Mouse (Mus musculus) liver, embryonic 12.5 days (tissue): ENCODE results near the gene Hyal3. TPM values are rescaled to one million over a fixed set of nuclear protein-coding genes. Genes with fewer than 3 reads are reported as not detected.
"Not testable (repeated sequence)": the region's sequence is repeated elsewhere in the genome, so short reads cannot be mapped to it uniquely, and the experiment has no call there.

Experiments
- ATAC-seq: fragments of 200-750 bp; cut with Nextera tagmentation; 2 replicates; pipeline ENCODE4 v1.8.0; 2017; ENCODE audit warnings: moderate number of reproducible peaks, mild to moderate bottlenecking, moderate library complexity
- H3K27ac ChIP-seq: fragments of 300-500 bp; sonication (generic); 2 replicates; pipeline ENCODE4 v1.5.1; 2016; ENCODE audit warnings: mild to moderate bottlenecking
- H3K27me3 ChIP-seq: fragments of 300-500 bp; sonication (generic); replicated peaks from 2 replicates; pipeline ENCODE4 v1.6.1; 2016; ENCODE audit warnings: mild to moderate bottlenecking, moderate library complexity
- H3K36me3 ChIP-seq: fragments of 300-500 bp; sonication (generic); 2 replicates; pipeline ENCODE4 v1.6.1; 2016; ENCODE audit warnings: mild to moderate bottlenecking, moderate library complexity
- H3K4me1 ChIP-seq: fragments of 300-500 bp; sonication (generic); 2 replicates; pipeline ENCODE4 v1.6.1; 2016
- H3K4me2 ChIP-seq: fragments of 300-500 bp; sonication (generic); 2 replicates; pipeline ENCODE4 v1.6.1; 2016; ENCODE audit warnings: mild to moderate bottlenecking, moderate library complexity
- H3K4me3 ChIP-seq: fragments of 300-500 bp; sonication (generic); 2 replicates; pipeline ENCODE4 v1.5.1; 2016; ENCODE audit warnings: mild to moderate bottlenecking, moderate library complexity
- H3K9ac ChIP-seq: fragments of 300-500 bp; sonication (generic); 2 replicates; pipeline ENCODE4 v1.6.1; 2016; ENCODE audit warnings: mild to moderate bottlenecking, moderate library complexity
- H3K9me3 ChIP-seq: fragments of 300-500 bp; sonication (generic); replicated peaks from 2 replicates; pipeline ENCODE4 v1.6.1; 2016; ENCODE audit warnings: mild to moderate bottlenecking, moderate library complexity
- WGBS: fragments of 180-500 bp; shearing (Covaris S2); methylation state at CpG from one replicate; pipeline ENCODE4 v1.1.7; 2016; ENCODE audit not compliant: insufficient replicate concordance; 5-methylcytosine and 5-hydroxymethylcytosine counted together
- polyA plus RNA-seq: library from polyadenylated mRNA; unstranded; fragments of >200 nt; fragmentation: Nextera tagmentation; extraction: Ambion mirVana; gene quantifications from 2 replicates; pipeline ENCODE4 v1.2.1, GENCODE M21; 2016

Hyal3 gene
- polyA plus RNA-seq, 1 experiment from 2014 or later: 0.99 TPM

GRCm38 (mm10) chr9:107567702-107568319 is 12.8 kb upstream of the Hyal3 start, which contains the start of gene Hyal2:
Hyal2 (plus strand) TSS chr9:107567945.
- ATAC-seq: no peak
- peaks cover 87% of the 10 kb centered on the region for H3K4me1 ChIP-seq
- peaks cover 42% of the 10 kb centered on the region for H3K36me3 ChIP-seq
- peak within 1 kb of the TSS; percentile 94 for H3K27ac ChIP-seq
- peak within 1 kb of the TSS; percentile 75 for H3K4me3 ChIP-seq
- WGBS: 33% methylated on average over 18 of the region's 18 CpGs
- H3K9me3 ChIP-seq: no peaks in the 10 kb centered on the region
- H3K4me2 ChIP-seq: peak within 1 kb of the TSS; percentile 86
- H3K9ac ChIP-seq: peak within 1 kb of the TSS; percentile 90
- no peaks in the 10 kb centered on the region for H3K27me3 ChIP-seq

GRCm38 (mm10) chr9:107568331-107569261 is 12.0 kb upstream of the Hyal3 start:
- Histone ChIP-seq H3K27me3 (no peaks in the 10 kb centered on the region), H3K4me3 (peak overlapping the region; percentile 75), H3K27ac (peak overlapping the region; percentile 94), H3K4me1 (peaks cover 91% of the 10 kb centered on the region), H3K4me2 (peak overlapping the region; percentile 86), H3K9ac (peak overlapping the region; percentile 90), H3K9me3 (no peaks in the 10 kb centered on the region), H3K36me3 (peaks cover 50% of the 10 kb centered on the region)
- WGBS: 1% methylated on average over 41 of the region's 41 CpGs
- ATAC-seq: peak; percentile 77

GRCm38 (mm10) chr9:107569270-107569669 is 11.3 kb upstream of the Hyal3 start:
- peak overlapping the region; percentile 75 for H3K4me3 ChIP-seq
- under 1% methylated on average over 23 of the region's 23 CpGs for WGBS
- peaks cover 85% of the 10 kb centered on the region for H3K4me1 ChIP-seq
- ATAC-seq: peak; percentile 11
- peak overlapping the region; percentile 94 for H3K27ac ChIP-seq
- peaks cover 51% of the 10 kb centered on the region for H3K36me3 ChIP-seq
- peak overlapping the region; percentile 86 for H3K4me2 ChIP-seq
- H3K9me3 ChIP-seq: no peaks in the 10 kb centered on the region
- H3K9ac ChIP-seq: peak overlapping the region; percentile 90
- H3K27me3 ChIP-seq: no peaks in the 10 kb centered on the region

GRCm38 (mm10) chr9:107570016-107570415 is 10.6 kb upstream of the Hyal3 start:
- H3K4me1 ChIP-seq: peaks cover 77% of the 10 kb centered on the region
- 67% methylated on average over 13 of the region's 13 CpGs for WGBS
- ATAC-seq: no peak

GRCm38 (mm10) chr9:107570845-107571244 is 9.8 kb upstream of the Hyal3 start:
- Histone ChIP-seq H3K4me2 (peak overlapping the region; percentile 86), H3K9ac (peak overlapping the region; percentile 90), H3K36me3 (peaks cover 38% of the 10 kb centered on the region), H3K27ac (peak overlapping the region; percentile 94), H3K9me3 (no peaks in the 10 kb centered on the region), H3K4me3 (peak overlapping the region; percentile 75), H3K4me1 (peaks cover 75% of the 10 kb centered on the region), H3K27me3 (no peaks in the 10 kb centered on the region)
- peak; percentile 70 for ATAC-seq
- 40% methylated on average over 21 of the region's 21 CpGs for WGBS

More at GRCm38 (mm10) chr9:107570016-107570415, 10.6 kb upstream of the Hyal3 start:
- Histone ChIP-seq H3K27me3 (no peaks in the 10 kb centered on the region), H3K4me3 (peak overlapping the region; percentile 75), H3K9me3 (no peaks in the 10 kb centered on the region), H3K4me2 (peak overlapping the region; percentile 86), H3K9ac (peak overlapping the region; percentile 90), H3K36me3 (peaks cover 44% of the 10 kb centered on the region), H3K27ac (peak overlapping the region; percentile 94)

- peak overlapping the region; percentile 75 for H3K4me3 ChIP-seq
- peak overlapping the region; percentile 94 for H3K27ac ChIP-seq
- peak; percentile 48 for ATAC-seq
- H3K9me3 ChIP-seq: no peaks in the 10 kb centered on the region
- peak overlapping the region; percentile 90 for H3K9ac ChIP-seq
- no peaks in the 10 kb centered on the region for H3K27me3 ChIP-seq
- H3K36me3 ChIP-seq: peaks cover 38% of the 10 kb centered on the region
- peaks cover 75% of the 10 kb centered on the region for H3K4me1 ChIP-seq
- peak overlapping the region; percentile 86 for H3K4me2 ChIP-seq
- 79% methylated on average over 22 of the region's 22 CpGs for WGBS
Measured at GRCm38 (mm10) chr9:107571534-107572326, 8.9 kb upstream of the Hyal3 start.

- Histone ChIP-seq H3K9me3 (no peaks in the 10 kb centered on the region), H3K27me3 (no peaks in the 10 kb centered on the region), H3K36me3 (peaks cover 38% of the 10 kb centered on the region), H3K9ac (peak overlapping the region; percentile 90), H3K27ac (peak overlapping the region; percentile 94), H3K4me3 (no peak overlapping the region), H3K4me2 (peak overlapping the region; percentile 86), H3K4me1 (peaks cover 75% of the 10 kb centered on the region)
- 94% methylated on average over 2 of the region's 2 CpGs for WGBS
- no peak for ATAC-seq
Measured at GRCm38 (mm10) chr9:107572327-107572662, 8.3 kb upstream of the Hyal3 start.

GRCm38 (mm10) chr9:107573774-107574173 is 6.8 kb upstream of the Hyal3 start:
- not testable (repeated sequence) for ATAC-seq

GRCm38 (mm10) chr9:107575579-107576356 is 4.8 kb upstream of the Hyal3 start:
- Histone ChIP-seq H3K9me3 (no peaks in the 10 kb centered on the region), H3K4me3 (no peak overlapping the region), H3K27me3 (no peaks in the 10 kb centered on the region), H3K36me3 (peaks cover 32% of the 10 kb centered on the region), H3K27ac (peak overlapping the region; percentile 79), H3K4me2 (no peak overlapping the region), H3K9ac (peak overlapping the region; percentile 70; the same call in 1 of the 2 replicates), H3K4me1 (peaks cover 71% of the 10 kb centered on the region)
- 78% methylated on average over 14 of the region's 14 CpGs for WGBS
- ATAC-seq: no peak

More at GRCm38 (mm10) chr9:107573774-107574173, 6.8 kb upstream of the Hyal3 start:
- 77% methylated on average over 6 of the region's 6 CpGs for WGBS
- peaks cover 38% of the 10 kb centered on the region for H3K36me3 ChIP-seq
- peaks cover 72% of the 10 kb centered on the region for H3K4me1 ChIP-seq
- not testable (repeated sequence) for H3K9ac ChIP-seq, H3K4me3 ChIP-seq, H3K9me3 ChIP-seq, H3K27me3 ChIP-seq, H3K4me2 ChIP-seq
- H3K27ac ChIP-seq: peak overlapping the region; percentile 94; the same call in 1 of the 2 replicates

GRCm38 (mm10) chr9:107576357-107577107 is 4.1 kb upstream of the Hyal3 start, which contains the start of gene Hyal1:
Hyal1 (plus strand) TSS chr9:107576927.
- peak within 1 kb of the TSS; percentile 75 for H3K4me2 ChIP-seq
- no peaks in the 10 kb centered on the region for H3K27me3 ChIP-seq
- H3K9me3 ChIP-seq: no peaks in the 10 kb centered on the region
- H3K9ac ChIP-seq: peak within 1 kb of the TSS; percentile 70
- peak; percentile 77 for ATAC-seq
- H3K36me3 ChIP-seq: peaks cover 24% of the 10 kb centered on the region
- H3K27ac ChIP-seq: peak within 1 kb of the TSS; percentile 79
- peak within 1 kb of the TSS; percentile 54 for H3K4me3 ChIP-seq
- peaks cover 70% of the 10 kb centered on the region for H3K4me1 ChIP-seq
- 26% methylated on average over 16 of the region's 16 CpGs for WGBS
